Mouse (Mus musculus): Measurements from ENCODE around the gene Parp9. TPM values are rescaled to one million over a fixed set of nuclear protein-coding genes. Genes with fewer than 3 reads are reported as not detected.

Parp9 gene
- total RNA-seq, 1 experiment = 4.8 TPM

DNA sequence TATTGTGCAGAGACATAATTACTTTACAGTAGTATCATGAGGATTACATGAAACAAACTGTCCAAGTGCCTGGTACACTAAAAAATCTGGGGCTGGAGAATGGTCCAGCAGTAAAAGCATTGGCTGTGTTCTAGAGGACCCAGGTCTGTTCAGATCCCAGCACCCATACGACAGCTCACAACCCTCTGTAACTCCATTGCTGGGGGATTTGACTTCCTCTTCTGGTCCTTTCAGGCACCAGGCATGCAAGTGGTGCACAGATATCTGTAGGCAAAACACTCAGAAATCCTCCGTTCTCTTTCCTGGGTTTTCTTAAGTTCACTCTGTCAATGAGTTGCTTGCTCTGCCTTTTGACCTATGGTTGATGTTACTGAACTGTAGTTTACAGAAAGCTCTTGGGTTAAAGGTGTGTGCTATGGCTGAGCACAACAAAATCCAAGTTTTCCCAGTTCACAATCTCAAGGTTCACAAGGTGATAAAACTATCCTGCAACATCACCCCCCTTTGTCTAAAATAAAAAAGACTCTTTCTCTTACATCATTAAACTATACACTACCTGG, 16.5 kb upstream of the Parp9 start:
- Histone ChIP-seq H3K4me1 (ENCODE audit: control insufficient read depth in 2 of 2, insufficient read depth in 2 of 2, low read length in 2 of 2, poor library complexity in 1 of 2) (0 out of 4 replicates have a peak, but pooled peaks cover 0 to 2% of the 10 kb centered on the region in 2 experiments), H3K4me3 (ENCODE audit: insufficient read depth in 1 of 2, low read depth in 1 of 2, low read length in 2 of 2, poor library complexity in 1 of 2, severe bottlenecking in 1 of 2) (no peak overlapping the region), H3K9me3 (ENCODE audit: control insufficient read depth, insufficient read depth, low read depth, low read length) (no peaks in the 10 kb centered on the region), H3K27ac (ENCODE audit: insufficient read depth, low read depth, low read length, poor library complexity, severe bottlenecking) (no peak overlapping the region), H3K9ac (ENCODE audit: insufficient read depth, low read depth, low read length, poor library complexity, severe bottlenecking) (no peak overlapping the region), H3K36me3 (ENCODE audit: control insufficient read depth, insufficient read depth, low read length, poor library complexity, severe bottlenecking) (no peaks in the 10 kb centered on the region)
- no peak for DNase-seq (ENCODE audit: low read depth, low spot score)
- in situ Hi-C loops (cut with MboI; ENCODE audit: low sequenced_read_pairs in 2 of 2, unreplicated experiment in 2 of 2) = no loop called here
- no peak for TF ChIP-seq ZNF384 (IDR thresholded peaks at IDR 0.05; ENCODE audit: low read depth, low read length)
- TF ChIP-seq ZC3H11A (IDR thresholded peaks at IDR 0.05; ENCODE audit: borderline replicate concordance, low read depth, low read length) = no peak
- no peak for TF ChIP-seq CHD2 (IDR thresholded peaks at IDR 0.05; ENCODE audit: low read depth, low read length)
- no peak for TF ChIP-seq MAFK (IDR thresholded peaks at IDR 0.05; ENCODE audit: insufficient read depth, low read depth, low read length)
- no peak for TF ChIP-seq HCFC1 (IDR thresholded peaks at IDR 0.05; ENCODE audit: borderline replicate concordance, insufficient read depth, low read length)

DNA sequence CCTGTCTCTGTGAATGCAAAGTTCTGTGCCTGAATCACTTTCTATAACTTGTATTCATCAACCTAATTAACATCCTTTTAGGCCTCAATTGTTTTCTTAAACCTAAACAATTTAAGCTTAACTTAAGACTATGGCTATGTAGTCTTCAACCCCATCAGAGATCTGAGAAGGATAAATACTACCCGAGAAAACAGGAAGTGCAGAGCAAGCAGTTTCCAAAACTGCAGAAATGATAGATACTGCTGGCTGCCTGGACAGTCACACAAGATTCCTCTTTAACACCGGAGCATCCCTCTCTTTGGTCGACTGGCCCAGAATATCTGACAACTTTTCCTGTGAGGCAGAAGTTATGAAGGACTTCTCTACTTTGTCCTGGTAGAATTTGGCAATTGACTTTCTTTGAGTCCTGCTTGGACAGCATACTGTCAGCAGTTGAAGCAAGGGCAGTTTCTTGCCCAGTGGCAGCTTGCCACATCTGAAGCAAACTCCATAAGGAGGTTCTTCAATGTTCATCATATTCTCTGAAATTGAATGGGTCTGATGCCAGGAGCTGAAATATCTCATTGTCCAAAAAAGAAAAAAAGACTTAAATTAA, 15.9 kb upstream of the Parp9 start:
- Histone ChIP-seq H3K4me3 (ENCODE audit: insufficient read depth in 1 of 2, low read depth in 1 of 2, low read length in 2 of 2, poor library complexity in 1 of 2, severe bottlenecking in 1 of 2) (no peak overlapping the region), H3K4me1 (ENCODE audit: control insufficient read depth in 2 of 2, insufficient read depth in 2 of 2, low read length in 2 of 2, poor library complexity in 1 of 2) (0 out of 4 replicates have a peak, but pooled peaks cover 0 to 2% of the 10 kb centered on the region in 2 experiments), H3K27ac (ENCODE audit: insufficient read depth, low read depth, low read length, poor library complexity, severe bottlenecking) (no peak overlapping the region), H3K36me3 (ENCODE audit: control insufficient read depth, insufficient read depth, low read length, poor library complexity, severe bottlenecking) (no peaks in the 10 kb centered on the region), H3K9me3 (ENCODE audit: control insufficient read depth, insufficient read depth, low read depth, low read length) (no peaks in the 10 kb centered on the region), H3K9ac (ENCODE audit: insufficient read depth, low read depth, low read length, poor library complexity, severe bottlenecking) (no peak overlapping the region)
- TF ChIP-seq CHD2 (IDR thresholded peaks at IDR 0.05; ENCODE audit: low read depth, low read length) = no peak
- no peak for TF ChIP-seq ZC3H11A (IDR thresholded peaks at IDR 0.05; ENCODE audit: borderline replicate concordance, low read depth, low read length)
- TF ChIP-seq MAFK (IDR thresholded peaks at IDR 0.05; ENCODE audit: insufficient read depth, low read depth, low read length) = no peak
- no peak for TF ChIP-seq HCFC1 (IDR thresholded peaks at IDR 0.05; ENCODE audit: borderline replicate concordance, insufficient read depth, low read length)
- no peak for TF ChIP-seq ZNF384 (IDR thresholded peaks at IDR 0.05; ENCODE audit: low read depth, low read length)
- in situ Hi-C loops (cut with MboI; ENCODE audit: low sequenced_read_pairs in 2 of 2, unreplicated experiment in 2 of 2) = no loop called here
- DNase-seq (ENCODE audit: low read depth, low spot score) = no peak

DNA sequence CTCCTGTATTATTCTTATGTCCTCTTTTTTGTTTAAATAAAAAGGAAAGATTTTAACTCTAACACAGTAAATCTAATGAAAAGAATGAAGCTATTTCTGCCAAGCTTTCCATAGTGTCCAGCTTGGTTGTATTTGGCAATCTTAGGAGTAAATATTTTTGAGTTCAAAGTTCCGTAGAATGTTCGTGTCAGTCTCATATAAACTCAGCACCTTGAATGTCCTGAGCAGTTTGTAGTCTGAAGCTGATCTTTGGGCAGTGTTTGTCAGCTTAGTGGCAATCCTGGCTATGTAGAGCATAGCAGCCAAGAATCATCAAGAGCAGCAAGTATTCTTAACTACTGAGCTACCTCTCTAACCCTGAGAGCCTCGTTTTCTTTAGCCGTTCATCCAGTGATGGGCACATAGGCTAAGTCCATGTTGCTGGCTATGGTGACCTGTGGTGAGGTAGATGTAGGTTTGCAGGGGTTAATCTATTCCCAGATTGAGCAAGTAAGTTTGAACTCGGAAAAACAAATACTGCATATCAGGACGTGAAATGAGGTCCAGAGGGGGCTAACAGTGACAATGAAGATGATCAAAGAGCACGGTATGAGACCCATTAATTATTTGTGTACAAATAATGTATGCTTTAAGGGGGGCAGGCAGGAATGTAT, 14.6 kb upstream of the Parp9 start:
- in situ Hi-C loops (cut with MboI; ENCODE audit: low sequenced_read_pairs in 2 of 2, unreplicated experiment in 2 of 2) = no loop called here
- no peak for TF ChIP-seq ZC3H11A (IDR thresholded peaks at IDR 0.05; ENCODE audit: borderline replicate concordance, low read depth, low read length)
- no peak for TF ChIP-seq CHD2 (IDR thresholded peaks at IDR 0.05; ENCODE audit: low read depth, low read length)
- no peak for TF ChIP-seq HCFC1 (IDR thresholded peaks at IDR 0.05; ENCODE audit: borderline replicate concordance, insufficient read depth, low read length)
- TF ChIP-seq MAFK (IDR thresholded peaks at IDR 0.05; ENCODE audit: insufficient read depth, low read depth, low read length) = no peak
- no peak for TF ChIP-seq ZNF384 (IDR thresholded peaks at IDR 0.05; ENCODE audit: low read depth, low read length)
- Histone ChIP-seq H3K27ac (ENCODE audit: insufficient read depth, low read depth, low read length, poor library complexity, severe bottlenecking) (no peak overlapping the region), H3K9me3 (ENCODE audit: control insufficient read depth, insufficient read depth, low read depth, low read length) (no peaks in the 10 kb centered on the region), H3K9ac (ENCODE audit: insufficient read depth, low read depth, low read length, poor library complexity, severe bottlenecking) (no peak overlapping the region), H3K4me3 (ENCODE audit: insufficient read depth in 1 of 2, low read depth in 1 of 2, low read length in 2 of 2, poor library complexity in 1 of 2, severe bottlenecking in 1 of 2) (no peak overlapping the region), H3K4me1 (ENCODE audit: control insufficient read depth in 2 of 2, insufficient read depth in 2 of 2, low read length in 2 of 2, poor library complexity in 1 of 2) (0 out of 4 replicates have a peak, but pooled peaks cover 0 to 2% of the 10 kb centered on the region in 2 experiments), H3K36me3 (ENCODE audit: control insufficient read depth, insufficient read depth, low read length, poor library complexity, severe bottlenecking) (no peaks in the 10 kb centered on the region)
- DNase-seq (ENCODE audit: low read depth, low spot score) = no peak

DNA sequence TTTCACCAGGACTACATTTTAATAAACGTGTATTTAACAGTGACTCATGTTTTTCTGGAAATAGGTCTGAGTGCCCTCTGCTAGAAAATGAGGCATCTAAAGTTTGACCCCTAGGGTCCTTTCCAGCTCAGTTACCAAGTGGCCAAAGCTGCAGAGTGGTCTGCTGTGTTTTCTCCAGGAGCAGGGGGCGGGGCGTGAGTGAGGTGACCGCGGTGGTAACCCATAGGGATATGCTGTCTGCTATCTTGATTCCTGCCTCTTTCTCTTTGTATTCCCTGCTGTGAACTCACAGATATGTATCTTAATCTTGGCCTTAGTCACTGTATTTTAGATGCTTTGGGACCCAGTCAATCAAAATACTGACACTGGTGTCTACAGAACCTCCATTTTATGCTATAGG, 13.9 kb upstream of the Parp9 start:
- H3K4me3 ChIP-seq (ENCODE audit: insufficient read depth in 1 of 2, low read depth in 1 of 2, low read length in 2 of 2, poor library complexity in 1 of 2, severe bottlenecking in 1 of 2) = no peak overlapping the region
- no peak for DNase-seq (ENCODE audit: low read depth, low spot score)
- no peak overlapping the region for H3K27ac ChIP-seq (ENCODE audit: insufficient read depth, low read depth, low read length, poor library complexity, severe bottlenecking)
- H3K4me1 ChIP-seq (ENCODE audit: control insufficient read depth in 2 of 2, insufficient read depth in 2 of 2, low read length in 2 of 2, poor library complexity in 1 of 2) = 0 out of 4 replicates have a peak, but pooled peaks cover 0 to 2% of the 10 kb centered on the region in 2 experiments
- no peaks in the 10 kb centered on the region for H3K9me3 ChIP-seq (ENCODE audit: control insufficient read depth, insufficient read depth, low read depth, low read length)
- H3K36me3 ChIP-seq (ENCODE audit: control insufficient read depth, insufficient read depth, low read length, poor library complexity, severe bottlenecking) = no peaks in the 10 kb centered on the region
- in situ Hi-C loops (cut with MboI; ENCODE audit: low sequenced_read_pairs in 2 of 2, unreplicated experiment in 2 of 2) = no loop called here
- no peak for TF ChIP-seq MAFK (IDR thresholded peaks at IDR 0.05; ENCODE audit: insufficient read depth, low read depth, low read length)
- TF ChIP-seq HCFC1 (IDR thresholded peaks at IDR 0.05; ENCODE audit: borderline replicate concordance, insufficient read depth, low read length) = no peak
- TF ChIP-seq CHD2 (IDR thresholded peaks at IDR 0.05; ENCODE audit: low read depth, low read length) = no peak
- TF ChIP-seq ZC3H11A (IDR thresholded peaks at IDR 0.05; ENCODE audit: borderline replicate concordance, low read depth, low read length) = no peak
- TF ChIP-seq ZNF384 (IDR thresholded peaks at IDR 0.05; ENCODE audit: low read depth, low read length) = no peak
- no peak overlapping the region for H3K9ac ChIP-seq (ENCODE audit: insufficient read depth, low read depth, low read length, poor library complexity, severe bottlenecking)
